Mouse (Mus musculus) layer of hippocampus, adult 18-20 months (tissue): ENCODE data around the gene Vegfa. TPM values are rescaled to one million over a fixed set of nuclear protein-coding genes. Genes with fewer than 3 reads are reported as not detected.

ENCODE experiments used
- total RNA-seq, 2 experiments: library from RNA; stranded (reverse); gene quantifications; 2 replicates each; pipeline ENCODE4 v1.2.3; 2021

Gene Vegfa
- total RNA-seq, 2 experiments from 2014 or later = 61.8 to 68.9 TPM

Other genes starting within 250 kb of the Vegfa start
- gene Mrps18a, start 78.6 kb upstream of the Vegfa start, total RNA-seq = 10 to 100 TPM; 86.4 to 93.2 TPM
- 10 to 100 TPM; 26.2 to 28.5 TPM for gene Rsph9, start 111.8 kb upstream of the Vegfa start, total RNA-seq
- gene Mad2l1bp, start 121.2 kb upstream of the Vegfa start, total RNA-seq = 10 to 100 TPM; 10.5 to 11.2 TPM
- gene Gtpbp2, start 128.7 kb upstream of the Vegfa start, total RNA-seq = 100 to 1,000 TPM; 104 to 110 TPM
- gene Polh, start 170.3 kb upstream of the Vegfa start, total RNA-seq = 1 to 10 TPM; 4.7 to 5.9 TPM
- 10 to 100 TPM; 46.6 to 47.2 TPM for gene Xpo5, start 170.4 kb upstream of the Vegfa start, total RNA-seq
- 10 to 100 TPM; 36.0 to 38.5 TPM for gene Polr1c, start 215.7 kb upstream of the Vegfa start, total RNA-seq
- gene Yipf3, start 215.7 kb upstream of the Vegfa start, total RNA-seq = 10 to 100 TPM; 85.0 to 99.1 TPM
- 10 to 100 TPM; 62.4 to 68.0 TPM for gene Lrrc73, start 221.2 kb upstream of the Vegfa start, total RNA-seq